Mouse (Mus musculus): ENCODE results near the gene Coq4. TPM values are rescaled to one million over a fixed set of nuclear protein-coding genes. Genes with fewer than 3 reads are reported as not detected.

The Coq4 gene
- polyA plus RNA-seq, 1 experiment from 2014 or later = 34.5 TPM

- WGBS = 70% methylated on average over 4 of the region's 4 CpGs
- no peak overlapping the region for H3K27ac ChIP-seq (ENCODE audit: low read length)
These were observed 3.0 kb upstream of the Coq4 start for GRCm38 (mm10) chr2:29784290-29784689.

DNA sequence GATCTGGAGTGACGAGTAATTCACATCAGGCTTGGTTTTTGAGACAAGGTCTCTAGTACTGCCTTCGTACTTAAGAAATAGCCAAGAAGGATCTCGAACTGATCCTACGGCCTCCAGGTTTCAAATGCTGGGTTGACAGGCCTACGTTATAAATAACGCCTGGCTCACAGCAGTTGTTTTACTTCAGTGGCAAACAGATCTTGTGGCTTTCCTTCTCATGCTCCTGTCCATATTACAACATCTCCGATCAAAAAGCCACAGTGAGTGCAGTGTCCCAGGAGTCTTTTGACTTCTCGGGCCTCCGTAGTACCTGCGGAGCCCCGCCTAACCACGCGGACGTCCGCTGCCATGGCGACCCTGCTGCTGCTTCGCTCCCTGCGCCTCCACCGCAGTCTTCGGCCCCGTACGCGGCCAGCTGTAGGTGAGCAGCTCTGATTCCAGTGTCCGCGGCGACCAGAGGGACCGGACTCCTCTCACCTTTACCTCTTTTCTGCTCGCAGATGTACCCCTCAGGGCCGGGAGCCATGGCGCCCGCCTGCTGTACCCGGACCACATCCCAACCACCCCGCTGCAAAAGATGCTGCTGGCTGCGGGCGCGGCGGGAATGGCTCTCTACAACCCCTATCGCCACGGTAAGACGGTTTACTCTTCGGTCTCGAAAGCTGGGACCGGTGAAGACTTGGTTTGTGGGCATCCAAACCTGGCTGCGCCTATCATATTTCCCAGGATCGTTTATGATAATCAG lies 816 bp downstream of the Coq4 start, which contains the start of gene Trub2:
Trub2 (minus strand) TSS at position 566 of the 745 bp plus-strand sequence.
- ATAC-seq (ENCODE audit: insufficient read depth, low FRiP score) = peak; percentile 84
- Histone ChIP-seq H3K36me3 (ENCODE audit: control insufficient read depth, insufficient read depth, low read length) (peaks cover 12% of the 10 kb centered on the region), H3K4me2 (ENCODE audit: low read depth, low read length) (peak within 1 kb of the TSS; percentile 80), H3K9ac (ENCODE audit: low read length) (peak within 1 kb of the TSS; percentile 84), H3K4me1 (ENCODE audit: control insufficient read depth, insufficient read depth, low read length) (peaks cover 13% of the 10 kb centered on the region), H3K4me3 (replicated peaks; ENCODE audit: low read length) (peak within 1 kb of the TSS; percentile 97), H3K9me3 (replicated peaks; ENCODE audit: control insufficient read depth, low read length) (no peaks in the 10 kb centered on the region), H3K27ac (ENCODE audit: low read length) (peak within 1 kb of the TSS; percentile 81), H3K27me3 (ENCODE audit: control insufficient read depth, insufficient read depth, low read length) (no peaks in the 10 kb centered on the region)
- 1% methylated on average over 45 of the region's 45 CpGs for WGBS

More at GRCm38 (mm10) chr2:29784290-29784689, 3.0 kb upstream of the Coq4 start:
- H3K9me3 ChIP-seq (replicated peaks; ENCODE audit: control insufficient read depth, low read length) = 0 out of 2 replicates have a peak, but pooled peaks cover 4% of the 10 kb centered on the region
- ATAC-seq (ENCODE audit: insufficient read depth, low FRiP score) = no peak
- H3K4me3 ChIP-seq (replicated peaks; ENCODE audit: low read length) = no peak overlapping the region
- H3K4me1 ChIP-seq (ENCODE audit: control insufficient read depth, insufficient read depth, low read length) = peaks cover 13% of the 10 kb centered on the region
- H3K9ac ChIP-seq (ENCODE audit: low read length) = no peak overlapping the region
- no peak overlapping the region for H3K4me2 ChIP-seq (ENCODE audit: low read depth, low read length)
- peaks cover 21% of the 10 kb centered on the region for H3K36me3 ChIP-seq (ENCODE audit: control insufficient read depth, insufficient read depth, low read length)
- H3K27me3 ChIP-seq (ENCODE audit: control insufficient read depth, insufficient read depth, low read length) = no peaks in the 10 kb centered on the region

DNA sequence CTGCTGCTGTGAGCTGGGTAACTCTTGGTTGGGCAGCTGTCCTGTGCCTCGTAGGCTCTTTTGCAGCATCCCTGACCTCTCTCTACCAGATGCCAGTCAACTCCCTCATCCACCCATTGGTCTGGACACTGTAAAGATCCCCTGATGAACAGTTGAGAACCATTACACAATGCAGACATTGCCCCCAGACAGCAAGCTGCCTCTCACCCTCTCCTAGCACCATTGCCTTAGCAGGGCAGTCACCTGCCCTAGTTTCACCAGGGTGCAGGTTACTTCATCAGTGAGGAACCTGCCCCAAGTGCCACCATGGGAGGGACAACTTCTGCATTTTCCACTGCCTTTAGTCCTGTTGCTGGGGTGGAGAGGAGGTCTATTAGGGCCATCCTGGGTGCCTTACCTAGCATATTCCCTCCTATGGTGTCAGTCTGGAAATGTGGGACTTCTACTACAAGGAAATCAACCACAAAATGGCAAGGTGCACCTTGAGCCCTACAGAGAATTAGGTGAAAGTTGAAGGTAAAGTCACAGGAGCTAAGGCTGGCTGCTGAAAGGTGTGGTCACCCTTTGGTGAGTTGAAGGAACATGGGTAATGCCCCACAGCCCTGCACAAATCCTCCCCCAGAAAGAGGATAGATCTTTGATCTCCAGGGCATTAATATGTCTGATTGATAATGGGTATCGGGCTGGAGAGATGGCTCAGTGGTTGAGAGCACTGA lies 5.6 kb downstream of the Coq4 start:
- H3K9ac ChIP-seq (ENCODE audit: low read length) = no peak overlapping the region
- no peak overlapping the region for H3K4me2 ChIP-seq (ENCODE audit: low read depth, low read length)
- H3K36me3 ChIP-seq (ENCODE audit: control insufficient read depth, insufficient read depth, low read length) = peaks cover 8% of the 10 kb centered on the region; the same call in 1 of the 2 replicates
- no peak overlapping the region for H3K4me3 ChIP-seq (replicated peaks; ENCODE audit: low read length)
- H3K4me1 ChIP-seq (ENCODE audit: control insufficient read depth, insufficient read depth, low read length) = peaks cover 8% of the 10 kb centered on the region; the same call in 1 of the 2 replicates
- H3K27me3 ChIP-seq (ENCODE audit: control insufficient read depth, insufficient read depth, low read length) = no peaks in the 10 kb centered on the region
- ATAC-seq (ENCODE audit: insufficient read depth, low FRiP score) = no peak
- no peaks in the 10 kb centered on the region for H3K9me3 ChIP-seq (replicated peaks; ENCODE audit: control insufficient read depth, low read length)
- WGBS = 98% methylated on average over 2 of the region's 2 CpGs
- H3K27ac ChIP-seq (ENCODE audit: low read length) = no peak overlapping the region

GRCm38 (mm10) chr2:29802075-29802826 lies 15.0 kb downstream of the Coq4 start, which contains the start of gene Slc27a4:
Slc27a4 (plus strand) TSS chr2:29802634.
- ATAC-seq (ENCODE audit: insufficient read depth, low FRiP score) = peak; percentile 98

GRCm38 (mm10) chr2:29802827-29803201 lies 15.5 kb downstream of the Coq4 start:
- Histone ChIP-seq H3K9ac (ENCODE audit: low read length) (peak overlapping the region; percentile 92), H3K27me3 (ENCODE audit: control insufficient read depth, insufficient read depth, low read length) (no peaks in the 10 kb centered on the region), H3K4me1 (ENCODE audit: control insufficient read depth, insufficient read depth, low read length) (peaks cover 7% of the 10 kb centered on the region; the same call in 1 of the 2 replicates), H3K9me3 (replicated peaks; ENCODE audit: control insufficient read depth, low read length) (no peaks in the 10 kb centered on the region), H3K4me2 (ENCODE audit: low read depth, low read length) (peak overlapping the region; percentile 63), H3K27ac (ENCODE audit: low read length) (peak overlapping the region; percentile 70), H3K4me3 (replicated peaks; ENCODE audit: low read length) (peak overlapping the region; percentile 89), H3K36me3 (ENCODE audit: control insufficient read depth, insufficient read depth, low read length) (peaks cover 22% of the 10 kb centered on the region)
- peak; percentile 74 for ATAC-seq (ENCODE audit: insufficient read depth, low FRiP score)
- WGBS = 0% methylated on average over 39 of the region's 39 CpGs

More at GRCm38 (mm10) chr2:29802075-29802826, 15.0 kb downstream of the Coq4 start, which contains the start of gene Slc27a4:
- H3K27ac ChIP-seq (ENCODE audit: low read length) = peak within 1 kb of the TSS; percentile 70
- no peaks in the 10 kb centered on the region for H3K27me3 ChIP-seq (ENCODE audit: control insufficient read depth, insufficient read depth, low read length)
- H3K9ac ChIP-seq (ENCODE audit: low read length) = peak within 1 kb of the TSS; percentile 92
- peak within 1 kb of the TSS; percentile 89 for H3K4me3 ChIP-seq (replicated peaks; ENCODE audit: low read length)
- H3K4me1 ChIP-seq (ENCODE audit: control insufficient read depth, insufficient read depth, low read length) = peaks cover 7% of the 10 kb centered on the region; the same call in 1 of the 2 replicates
- 5% methylated on average over 21 of the region's 28 CpGs for WGBS
- H3K9me3 ChIP-seq (replicated peaks; ENCODE audit: control insufficient read depth, low read length) = no peaks in the 10 kb centered on the region
- peaks cover 16% of the 10 kb centered on the region; the same call in 1 of the 2 replicates for H3K36me3 ChIP-seq (ENCODE audit: control insufficient read depth, insufficient read depth, low read length)
- peak within 1 kb of the TSS; percentile 63 for H3K4me2 ChIP-seq (ENCODE audit: low read depth, low read length)

DNA sequence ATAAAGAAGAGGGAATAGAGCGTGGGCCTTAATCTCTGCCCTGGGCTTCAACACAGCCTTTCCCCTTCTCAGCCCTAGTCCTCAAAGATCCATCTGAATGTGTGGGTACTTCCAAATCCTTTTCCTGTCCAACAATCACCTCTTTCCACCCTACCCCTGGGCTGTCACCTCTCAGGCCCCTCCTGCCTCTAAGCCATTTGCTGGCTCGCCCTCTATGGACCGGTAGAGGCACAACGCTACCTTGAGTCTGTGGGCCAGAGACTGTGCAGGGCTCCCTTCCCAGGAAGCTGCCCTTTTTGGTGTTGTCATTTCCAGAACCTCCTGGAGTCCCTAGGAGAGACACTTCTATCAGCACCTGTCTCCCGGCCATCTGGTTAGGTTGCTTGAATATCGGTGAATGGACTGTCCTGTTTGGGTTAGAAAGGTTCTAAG lies 16.1 kb downstream of the Coq4 start:
- H3K4me2 ChIP-seq (ENCODE audit: low read depth, low read length) = peak overlapping the region; percentile 63
- peak overlapping the region; percentile 89 for H3K4me3 ChIP-seq (replicated peaks; ENCODE audit: low read length)
- no peaks in the 10 kb centered on the region for H3K9me3 ChIP-seq (replicated peaks; ENCODE audit: control insufficient read depth, low read length)
- no peak for ATAC-seq (ENCODE audit: insufficient read depth, low FRiP score)
- H3K4me1 ChIP-seq (ENCODE audit: control insufficient read depth, insufficient read depth, low read length) = peaks cover 7% of the 10 kb centered on the region; the same call in 1 of the 2 replicates
- no peaks in the 10 kb centered on the region for H3K27me3 ChIP-seq (ENCODE audit: control insufficient read depth, insufficient read depth, low read length)
- H3K36me3 ChIP-seq (ENCODE audit: control insufficient read depth, insufficient read depth, low read length) = peaks cover 23% of the 10 kb centered on the region
- H3K27ac ChIP-seq (ENCODE audit: low read length) = peak overlapping the region; percentile 70
- H3K9ac ChIP-seq (ENCODE audit: low read length) = peak overlapping the region; percentile 92
- 19% methylated on average over 6 of the region's 6 CpGs for WGBS

- WGBS = 82% methylated on average over 11 of the region's 11 CpGs
- Histone ChIP-seq H3K4me3 (replicated peaks; ENCODE audit: low read length) (no peak overlapping the region), H3K9me3 (replicated peaks; ENCODE audit: control insufficient read depth, low read length) (no peaks in the 10 kb centered on the region), H3K9ac (ENCODE audit: low read length) (no peak overlapping the region), H3K4me1 (ENCODE audit: control insufficient read depth, insufficient read depth, low read length) (peaks cover 13% of the 10 kb centered on the region; the same call in 1 of the 2 replicates), H3K36me3 (ENCODE audit: control insufficient read depth, insufficient read depth, low read length) (0 out of 2 replicates have a peak, but pooled peaks cover 14% of the 10 kb centered on the region), H3K27me3 (ENCODE audit: control insufficient read depth, insufficient read depth, low read length) (no peaks in the 10 kb centered on the region), H3K4me2 (ENCODE audit: low read depth, low read length) (no peak overlapping the region), H3K27ac (ENCODE audit: low read length) (no peak overlapping the region)
- ATAC-seq (ENCODE audit: insufficient read depth, low FRiP score) = no peak
These were observed 28.5 kb downstream of the Coq4 start for GRCm38 (mm10) chr2:29815678-29816371.

Data from stomach, embryonic 16.5 days (tissue).